Mouse (Mus musculus): ENCODE results near the gene Myom3. TPM values are rescaled to one million over a fixed set of nuclear protein-coding genes. Genes with fewer than 3 reads are reported as not detected.

Gene Myom3
- total RNA-seq, 2 experiments from 2014 or later, result 1.5 to 1.8 TPM

DNA sequence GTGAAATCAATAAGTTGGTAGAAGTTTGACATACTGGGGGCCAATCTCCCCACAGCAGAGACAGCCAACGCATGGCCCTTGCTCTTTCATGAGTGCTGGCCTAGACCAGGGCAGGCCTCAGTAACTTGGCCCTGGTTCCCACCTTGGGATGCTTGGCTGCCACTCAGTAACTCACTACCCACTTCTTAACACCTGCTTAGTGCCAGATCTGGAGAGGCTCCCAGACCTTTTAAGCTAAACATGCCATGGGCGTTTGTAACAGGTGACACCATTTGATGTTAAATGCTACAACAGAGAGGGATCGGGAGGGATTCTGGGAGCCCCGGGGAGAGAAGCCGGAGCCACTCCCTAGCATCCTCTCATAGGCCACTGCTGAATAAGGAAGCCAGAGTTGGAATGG is 33.3 kb downstream of the Myom3 start:
- intact Hi-C loops (cut with DNase I), result no loop called here
- DNase-seq (ENCODE audit: low spot score in 2 of 2), result no peak

DNA sequence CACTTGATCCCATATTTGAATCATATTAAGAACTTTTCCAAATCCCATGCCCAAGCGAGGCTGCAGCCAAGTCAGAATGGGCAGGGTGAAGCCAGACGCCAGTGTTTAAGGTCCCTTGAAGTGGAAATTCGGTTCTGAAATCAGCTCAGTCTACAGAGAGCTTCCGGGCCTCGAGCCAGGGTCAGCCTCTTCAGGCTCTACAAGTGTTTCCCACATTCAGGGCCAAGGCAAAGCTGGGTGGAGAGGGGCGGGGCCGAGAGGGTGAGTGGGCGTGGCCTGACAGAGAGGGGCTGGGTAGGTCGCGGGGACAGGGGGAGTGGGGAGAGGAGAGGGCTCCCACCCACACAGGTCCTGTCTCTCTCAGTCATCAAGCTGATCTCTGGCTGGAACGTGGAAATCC is 38.4 kb downstream of the Myom3 start:
- no peak for DNase-seq (ENCODE audit: low spot score in 2 of 2)
- intact Hi-C loops (cut with DNase I), result no loop called here

DNA sequence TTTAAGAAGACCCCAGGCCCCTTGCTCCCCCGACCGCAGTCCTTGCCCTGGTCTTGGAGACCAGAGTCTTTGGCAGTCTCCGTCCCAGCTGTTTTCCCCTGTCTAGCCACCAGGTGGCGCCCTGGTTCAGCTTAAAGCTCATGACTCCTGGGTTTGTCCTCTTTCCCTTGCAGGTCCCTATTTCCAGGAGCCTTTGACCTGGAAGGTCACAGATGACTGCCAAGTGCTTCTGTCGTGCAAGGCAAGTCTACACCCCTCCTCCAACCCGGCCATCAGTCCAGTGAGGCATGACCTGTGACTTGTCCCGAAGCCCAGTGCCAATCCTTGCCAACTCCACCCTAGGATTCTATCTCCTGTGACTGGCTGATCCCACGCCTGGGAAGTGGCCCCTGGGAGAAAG is 42.0 kb downstream of the Myom3 start:
- intact Hi-C loops (cut with DNase I), result loop anchor here (1.0 to 5.0 kb wide), 2 partner anchors 76 to 121 kb away; partner anchors contain the start of gene Fuca1
- peak; percentile 77 to 78 for DNase-seq (ENCODE audit: low spot score in 2 of 2)

DNA sequence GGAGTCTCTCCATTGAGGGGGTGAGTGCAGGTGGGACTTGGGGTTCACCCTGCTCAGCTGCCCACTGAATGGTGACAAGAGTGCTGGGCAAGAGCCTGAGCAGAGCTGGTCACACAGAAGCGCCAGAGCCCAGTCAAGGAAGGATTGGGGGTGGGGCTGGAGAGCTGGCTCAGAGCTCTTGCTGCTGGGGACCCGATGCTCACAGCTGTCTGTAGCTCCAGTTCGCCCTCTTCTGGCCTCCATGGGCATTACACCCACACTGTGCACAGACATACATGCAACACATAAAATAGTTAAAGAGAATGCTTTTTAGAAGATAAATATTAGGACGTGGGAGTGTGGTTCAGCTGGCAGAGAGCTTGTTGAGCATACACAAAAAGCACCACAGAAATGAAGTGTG is 43.8 kb downstream of the Myom3 start:
- intact Hi-C loops (cut with DNase I), result loop anchor here (5.0 kb wide), 1 partner anchor 119 kb away; the partner anchor contains the start of gene Fuca1
- no peak for DNase-seq (ENCODE audit: low spot score in 2 of 2)

DNA sequence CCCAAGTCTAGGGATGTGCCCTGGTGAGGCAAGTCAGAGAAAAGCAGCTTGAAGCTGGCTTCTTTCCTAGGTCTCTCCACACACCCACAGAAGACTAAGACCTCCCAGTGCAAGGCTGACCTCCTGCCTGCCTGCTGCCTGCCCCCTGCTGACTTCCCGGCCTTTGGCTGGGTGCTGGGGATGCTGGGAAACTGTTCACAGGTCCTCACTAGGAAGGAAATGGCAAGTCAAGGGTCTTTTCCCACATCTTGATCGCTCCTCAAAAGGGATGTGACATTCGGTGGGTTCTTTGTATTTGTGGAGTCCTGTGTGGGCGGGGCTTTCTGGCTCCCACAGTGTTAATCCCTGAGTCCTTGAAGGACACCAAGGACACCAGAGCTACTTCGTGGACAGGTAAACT is 44.7 kb downstream of the Myom3 start:
- intact Hi-C loops (cut with DNase I), result loop anchor here (5.0 kb wide), 1 partner anchor 118 kb away; the partner anchor contains the start of gene Fuca1
- no peak for DNase-seq (ENCODE audit: low spot score in 2 of 2)

DNA sequence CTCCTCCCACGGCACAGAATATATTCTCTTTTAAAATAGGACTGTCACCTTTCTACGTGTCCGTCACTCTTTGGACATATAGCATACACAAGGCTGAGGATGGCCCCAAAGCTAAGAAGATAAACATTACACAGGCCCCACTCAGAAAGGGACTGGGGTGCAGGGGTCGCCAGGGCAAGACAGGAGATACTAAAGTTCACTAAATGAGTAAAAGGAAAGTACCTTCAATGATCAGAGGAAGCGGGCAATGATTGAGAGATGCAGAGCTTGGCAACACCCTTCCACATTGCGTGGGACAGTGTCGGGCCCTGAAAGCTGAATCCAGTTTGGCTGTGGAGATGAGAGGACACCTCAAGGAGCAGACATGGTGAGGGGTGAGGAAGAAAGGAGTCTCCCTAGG is 55.4 kb downstream of the Myom3 start:
- no peak for DNase-seq (ENCODE audit: low spot score in 2 of 2)
- intact Hi-C loops (cut with DNase I), result no loop called here

DNA sequence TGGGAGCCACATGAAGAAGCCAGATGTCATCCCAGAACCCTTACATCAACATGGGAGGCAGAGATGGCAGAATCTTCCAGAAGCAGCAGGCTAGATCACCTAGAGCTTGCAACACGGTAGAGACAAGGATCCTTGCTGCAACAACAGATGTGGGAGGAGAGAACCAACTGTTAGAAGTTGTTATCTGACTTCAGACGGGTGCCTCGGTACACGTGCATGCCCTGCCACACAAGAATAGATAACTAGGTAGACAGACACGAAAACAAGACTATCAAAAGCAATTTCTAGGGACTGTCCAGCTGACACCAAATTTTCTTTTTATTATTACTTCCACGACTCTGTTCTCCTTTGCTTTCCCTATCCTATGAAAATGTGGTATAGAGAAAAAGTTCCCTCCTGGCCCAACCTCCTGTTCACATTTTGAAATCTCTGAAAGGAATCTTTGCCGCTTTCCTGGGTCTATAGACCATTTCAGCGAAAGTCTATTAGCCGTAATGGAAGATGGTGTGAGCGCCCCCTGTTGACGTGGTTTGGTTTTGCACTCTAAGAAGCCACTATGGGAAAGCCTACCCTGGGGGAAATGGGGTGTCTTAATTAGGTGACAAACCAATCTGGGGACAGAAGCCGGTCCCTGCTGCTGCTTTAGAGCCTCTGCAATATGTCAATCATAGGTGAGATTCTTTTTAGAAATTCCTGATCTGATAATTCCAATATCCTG is 57.5 kb downstream of the Myom3 start:
- DNase-seq (ENCODE audit: low spot score in 2 of 2), result no peak
- intact Hi-C loops (cut with DNase I), result no loop called here

DNA sequence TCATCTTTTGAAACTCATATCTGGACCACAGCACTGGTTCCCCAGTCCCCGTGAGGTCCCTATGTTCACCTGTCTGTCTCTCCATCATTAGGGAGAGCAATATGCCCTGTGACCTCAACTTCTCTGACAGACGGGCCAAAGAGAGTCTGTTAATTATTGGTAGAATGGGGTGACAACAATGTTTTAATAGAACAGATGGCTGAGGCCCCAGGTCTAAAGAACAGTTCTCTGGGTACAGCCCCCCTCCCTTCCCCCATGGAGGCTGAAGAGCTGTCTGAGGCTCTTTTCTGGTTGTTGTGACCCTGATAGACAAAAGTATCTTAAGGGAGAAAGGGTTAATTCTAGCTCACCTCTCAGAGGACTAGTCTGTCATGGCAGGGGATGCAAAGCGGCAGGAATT is 58.9 kb downstream of the Myom3 start:
- no peak for DNase-seq (ENCODE audit: low spot score in 2 of 2)
- intact Hi-C loops (cut with DNase I), result no loop called here

DNA sequence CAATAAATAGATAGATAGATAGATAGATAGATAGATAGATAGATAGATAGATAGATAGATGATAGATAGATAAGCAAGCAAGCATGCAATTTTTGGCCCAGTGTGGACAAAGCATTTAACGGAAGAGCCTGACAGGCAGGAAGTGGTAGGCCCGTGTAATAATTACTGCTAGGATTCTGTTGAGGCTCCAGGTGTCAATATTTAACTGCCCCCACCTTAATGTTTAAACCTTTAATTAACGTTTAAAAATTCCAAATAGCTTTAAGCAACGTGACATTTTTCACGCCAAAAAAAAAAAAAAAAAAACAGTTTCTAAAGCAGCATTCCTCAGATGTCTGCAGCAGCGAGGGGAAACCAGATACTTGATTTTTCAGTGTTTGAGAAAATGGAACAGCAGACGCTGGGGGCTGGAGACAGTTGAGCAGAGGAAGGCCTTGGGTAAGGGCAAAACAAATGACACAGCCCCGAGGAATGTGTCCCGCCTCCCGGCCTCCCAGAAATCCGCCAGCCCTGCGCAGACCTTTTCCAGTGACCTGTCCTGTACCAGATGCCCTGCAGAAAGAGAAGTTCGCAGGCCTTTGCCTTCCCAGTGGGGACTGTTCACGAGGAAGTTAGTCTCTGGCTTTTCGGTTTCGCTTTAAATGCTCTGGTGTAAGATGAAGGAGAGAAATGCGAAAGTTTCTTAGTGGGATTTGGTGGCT is 60.5 kb downstream of the Myom3 start:
- intact Hi-C loops (cut with DNase I), result no loop called here
- no peak for DNase-seq (ENCODE audit: low spot score in 2 of 2)

DNA sequence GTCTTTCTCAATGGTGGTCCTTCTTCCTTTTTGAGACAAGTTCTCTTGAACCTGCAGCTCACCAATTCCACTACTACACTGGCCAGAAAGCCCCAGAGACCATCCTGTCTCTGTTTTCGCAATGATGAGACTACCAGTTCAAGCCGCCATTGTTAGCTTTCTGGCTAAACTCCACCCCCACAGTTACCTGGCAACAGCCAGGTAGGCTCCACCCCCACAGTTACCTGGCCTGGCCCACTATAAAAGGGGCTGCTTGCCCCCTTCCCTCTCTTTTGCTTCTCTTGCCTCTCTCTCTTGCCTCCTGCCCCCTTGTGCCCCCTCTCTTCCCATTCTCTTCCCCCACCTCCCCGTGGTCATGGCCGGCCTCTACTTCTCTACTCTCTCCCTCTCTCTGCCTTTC is 62.3 kb downstream of the Myom3 start:
- intact Hi-C loops (cut with DNase I), result no loop called here
- no peak for DNase-seq (ENCODE audit: low spot score in 2 of 2)

DNA sequence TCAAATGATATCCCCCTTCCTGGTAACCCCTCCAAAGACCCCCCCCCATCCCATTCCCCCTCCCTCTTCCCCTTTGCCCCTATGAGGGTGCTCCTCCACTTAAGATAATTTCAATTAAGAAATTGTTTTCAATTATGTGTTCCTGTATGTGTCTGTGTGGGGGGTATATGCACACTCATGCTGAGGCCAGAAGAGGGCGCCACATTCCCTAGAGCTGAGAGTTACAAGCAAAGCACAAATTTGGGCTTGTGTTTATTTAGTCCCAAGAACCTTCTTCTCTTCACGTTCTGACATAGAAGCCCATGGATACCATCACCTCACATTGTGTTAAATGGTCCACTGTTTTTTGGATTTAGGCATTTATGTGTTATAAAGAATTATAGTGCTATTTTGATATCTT is 63.8 kb downstream of the Myom3 start:
- DNase-seq (ENCODE audit: low spot score in 2 of 2), result no peak
- intact Hi-C loops (cut with DNase I), result no loop called here

DNA sequence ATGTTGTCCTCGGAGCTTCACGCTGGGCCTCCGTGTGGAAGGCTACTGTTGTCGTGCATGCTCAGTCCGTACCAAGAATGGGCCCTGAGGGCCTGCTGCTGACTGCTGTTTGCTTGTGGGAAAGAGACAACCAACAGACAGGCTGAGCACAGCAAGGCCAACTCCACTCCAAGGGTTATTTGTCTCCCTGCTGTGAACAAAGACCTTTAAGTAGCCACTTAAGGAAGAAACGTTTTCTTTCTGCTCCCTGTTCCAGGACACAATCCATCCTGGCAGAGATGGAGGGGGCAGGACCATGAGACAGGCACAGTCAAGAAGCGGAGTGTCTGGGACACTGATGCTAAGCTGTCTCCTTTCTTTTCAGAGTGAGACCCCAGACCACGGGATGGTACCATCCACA is 64.7 kb downstream of the Myom3 start:
- no peak for DNase-seq (ENCODE audit: low spot score in 2 of 2)
- intact Hi-C loops (cut with DNase I), result no loop called here

DNA sequence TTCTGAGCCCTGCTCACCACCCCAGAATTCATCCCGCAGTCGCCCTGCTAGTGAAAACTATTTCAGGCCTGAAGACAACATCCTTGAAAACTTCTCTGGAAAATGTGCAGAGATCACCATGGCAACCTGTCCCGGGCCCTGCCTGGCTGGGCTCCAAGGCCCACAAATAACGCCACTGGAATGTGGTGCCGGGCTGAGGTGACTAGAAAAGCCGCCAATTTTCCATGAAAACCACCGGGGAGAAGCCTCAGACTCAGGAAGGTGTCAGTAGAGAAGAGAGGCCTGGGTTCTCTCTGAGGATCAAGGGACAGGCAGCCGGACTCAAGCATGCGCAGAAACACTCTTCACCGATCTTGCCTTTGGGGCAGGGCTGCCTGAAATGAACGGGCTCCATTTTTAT is 69.0 kb downstream of the Myom3 start:
- intact Hi-C loops (cut with DNase I), result no loop called here
- DNase-seq (ENCODE audit: low spot score in 2 of 2), result peak; percentile 83 to 84

DNA sequence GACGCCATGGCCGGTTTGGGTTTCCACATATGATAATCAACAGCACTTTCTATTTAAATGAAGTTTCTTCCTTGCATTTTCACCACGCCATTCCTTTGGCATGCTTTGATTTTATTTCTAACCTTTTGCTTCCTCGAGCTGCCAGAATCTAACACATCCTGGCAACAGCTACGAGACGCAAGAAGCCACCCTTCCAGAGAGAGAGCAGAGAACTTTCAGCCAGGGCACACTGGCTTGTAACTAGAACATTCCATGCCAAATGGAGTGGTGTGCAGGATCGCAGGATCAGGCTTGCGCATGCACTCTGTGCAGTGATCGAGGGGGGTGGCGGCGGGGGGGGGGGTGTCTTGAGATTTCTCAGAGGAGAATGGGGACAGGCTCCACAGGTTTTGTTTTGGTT is 72.6 kb downstream of the Myom3 start:
- intact Hi-C loops (cut with DNase I), result no loop called here
- peak in 1 of 2 experiments; percentile 16 for DNase-seq (ENCODE audit: low spot score in 2 of 2)

DNA sequence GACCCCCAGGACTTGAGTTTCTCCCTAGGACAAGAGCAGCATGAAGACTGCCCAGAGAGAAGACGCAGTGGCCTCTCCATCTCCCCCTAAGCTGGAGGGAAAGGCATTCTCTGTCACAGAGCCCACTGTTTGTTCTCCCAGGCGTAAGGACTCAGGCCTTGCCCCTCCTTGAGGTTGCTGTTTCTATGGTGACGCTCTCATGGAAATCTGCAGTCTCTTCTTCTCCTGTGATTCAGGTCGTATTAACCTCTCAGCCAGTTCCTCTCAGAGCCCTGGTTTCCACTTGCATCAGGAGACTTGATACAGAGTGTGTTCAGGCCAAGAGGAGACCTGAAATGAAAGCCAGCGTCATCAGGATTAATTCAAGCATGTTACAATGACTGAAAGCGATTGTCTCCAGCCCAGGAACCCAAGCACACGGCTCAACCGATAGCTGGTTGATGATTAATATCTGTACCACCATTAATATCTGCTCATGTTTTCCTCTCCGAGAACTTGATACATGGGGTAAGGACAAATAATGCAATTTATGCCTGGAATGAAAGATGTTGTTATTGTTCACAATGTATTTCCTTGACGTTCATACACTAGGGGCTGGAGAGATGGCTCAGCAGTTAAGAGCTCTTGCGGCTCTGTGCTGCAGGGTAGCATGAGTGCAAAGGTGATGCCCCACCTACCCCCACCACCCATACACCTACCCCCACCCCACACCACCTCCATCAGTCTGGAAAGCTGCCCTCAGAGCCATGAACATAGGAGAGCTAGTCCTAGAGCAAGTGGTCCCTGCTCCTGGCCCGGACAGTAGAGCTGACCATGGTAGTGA is 74.0 kb downstream of the Myom3 start:
- intact Hi-C loops (cut with DNase I), result no loop called here
- no peak for DNase-seq (ENCODE audit: low spot score in 2 of 2)

DNA sequence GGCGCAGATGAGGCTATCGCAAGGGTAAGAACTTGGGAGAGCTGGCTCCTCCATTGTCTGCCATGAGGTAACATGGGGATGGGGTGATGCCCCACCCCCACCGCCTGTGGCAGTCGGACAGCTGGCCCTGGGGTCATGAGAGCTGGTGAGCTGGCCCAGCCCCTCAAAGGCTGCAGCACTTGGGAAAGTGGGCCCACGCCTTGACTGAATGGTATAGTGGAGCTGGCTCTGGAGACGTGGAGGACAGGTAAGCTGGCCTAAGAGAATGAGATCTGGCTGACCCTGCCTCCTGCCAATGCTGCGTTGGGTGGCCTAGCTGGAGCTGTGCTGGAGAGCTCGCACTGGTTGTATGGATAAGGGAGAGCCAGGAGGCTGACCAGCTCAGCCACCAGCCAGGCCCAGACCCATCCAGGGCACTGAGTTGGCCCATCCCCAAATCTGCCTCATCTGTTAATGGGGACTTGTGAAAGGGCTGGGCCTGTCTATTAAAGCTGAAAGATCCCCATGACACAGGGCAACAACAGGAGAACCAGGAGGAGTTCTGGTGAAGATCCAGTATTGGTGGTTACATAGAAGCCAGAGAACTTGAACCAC is 74.7 kb downstream of the Myom3 start:
- DNase-seq (ENCODE audit: low spot score in 2 of 2), result no peak
- intact Hi-C loops (cut with DNase I), result no loop called here

DNA sequence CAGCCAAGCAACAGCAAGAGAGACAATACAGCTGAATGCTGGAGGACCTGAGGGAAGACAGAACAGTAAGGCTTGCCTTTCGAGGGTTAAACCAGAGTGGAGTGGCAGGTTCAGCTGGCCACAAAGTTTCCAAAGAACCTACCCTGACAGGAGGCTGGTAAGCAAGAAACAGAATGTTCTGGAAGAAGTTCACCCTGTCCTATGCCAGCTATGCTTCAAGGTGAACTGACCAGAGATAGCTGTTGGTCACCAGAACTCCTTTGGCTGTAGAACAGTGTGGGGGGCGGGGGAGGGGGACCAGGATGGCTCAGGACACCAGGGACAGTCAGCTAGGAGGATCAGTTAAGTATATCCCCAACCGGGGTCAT is 79.4 kb downstream of the Myom3 start:
- intact Hi-C loops (cut with DNase I), result no loop called here

DNA sequence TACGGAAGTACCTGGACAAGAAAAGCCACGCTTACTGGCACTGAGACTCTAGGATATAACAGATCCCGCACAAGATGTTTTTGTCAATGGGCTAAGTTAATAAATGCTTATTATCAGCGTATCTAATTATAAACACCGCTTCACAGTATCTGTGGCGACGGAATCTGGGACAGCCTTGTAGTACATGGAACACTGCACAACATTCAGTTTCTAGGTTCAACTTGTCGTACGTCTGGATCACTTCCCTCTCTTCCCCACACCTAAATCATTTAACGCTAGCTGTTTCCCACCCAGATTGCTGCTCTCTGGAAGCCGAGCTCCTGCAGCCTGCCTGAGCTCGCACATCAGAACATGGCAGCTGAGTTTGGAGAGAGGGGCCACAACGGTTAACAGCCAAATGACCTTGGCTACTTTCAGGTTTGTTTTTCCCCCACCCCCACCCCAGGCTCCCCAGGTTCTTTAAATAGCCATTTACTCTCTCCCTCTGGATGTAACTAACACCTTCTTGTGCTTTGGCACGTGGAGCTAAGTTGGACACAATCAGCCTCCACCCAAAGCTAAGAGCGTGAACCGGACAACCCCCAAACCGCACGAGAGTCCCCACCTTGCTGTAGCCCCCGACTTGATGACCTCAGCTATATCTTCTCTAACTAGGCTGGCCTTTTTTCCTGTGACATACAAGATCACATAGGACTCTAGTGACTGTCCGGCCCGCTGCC is 79.9 kb downstream of the Myom3 start:
- DNase-seq (ENCODE audit: low spot score in 2 of 2), result no peak
- intact Hi-C loops (cut with DNase I), result no loop called here

More for the DNA sequence above, 79.4 kb downstream of the Myom3 start:
- DNase-seq (ENCODE audit: low spot score in 2 of 2), result no peak

DNA sequence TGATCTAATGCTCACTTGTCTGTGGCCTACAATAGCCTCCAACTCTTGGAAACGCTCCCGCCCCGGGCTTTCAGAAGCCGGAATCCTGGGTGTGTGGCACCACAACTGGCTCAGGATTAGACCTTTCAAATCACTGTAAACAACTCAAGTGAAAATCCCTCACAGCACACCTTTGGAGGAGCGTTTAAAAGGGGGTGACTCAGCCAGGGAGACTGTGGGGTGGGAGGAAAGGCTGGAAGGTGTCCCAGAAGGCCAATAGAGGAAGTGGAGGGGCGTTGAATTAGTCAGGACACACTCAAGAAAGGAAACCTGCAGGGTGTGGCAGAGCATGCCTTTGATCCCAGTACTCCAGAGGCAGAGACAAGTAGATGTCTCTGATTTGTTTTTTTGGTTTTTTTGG is 84.9 kb downstream of the Myom3 start:
- intact Hi-C loops (cut with DNase I), result no loop called here
- DNase-seq (ENCODE audit: low spot score in 2 of 2), result no peak

DNA sequence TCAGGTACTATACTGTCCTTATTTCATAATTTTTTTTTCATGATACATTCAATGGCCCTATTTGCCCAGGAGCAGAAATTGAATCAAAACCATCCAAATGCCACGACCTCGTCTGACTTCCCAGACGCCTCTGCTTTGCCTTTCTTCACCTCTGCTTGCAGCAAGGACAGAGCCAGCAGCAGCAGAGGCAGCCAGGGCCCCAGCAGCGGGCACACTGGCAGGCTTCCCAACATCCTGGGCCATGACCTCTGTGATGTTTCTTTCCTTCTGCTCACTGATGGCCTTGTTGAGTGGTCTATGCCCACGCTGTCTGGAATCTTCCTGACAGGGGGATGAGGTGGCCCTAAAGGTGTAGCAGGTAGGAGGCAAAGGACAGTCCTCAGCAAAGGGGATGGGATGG is 88.1 kb downstream of the Myom3 start:
- DNase-seq (ENCODE audit: low spot score in 2 of 2), result no peak
- intact Hi-C loops (cut with DNase I), result no loop called here

Data from left cerebral cortex, postnatal 36 days (tissue).